Mouse (Mus musculus) ES-Bruce4 (cell line): ENCODE data around the gene Aebp2.

Experiments
- CTCF ChIP-seq: IDR thresholded peaks from one replicate; pipeline ENCODE4 v1.8.1; 2011; ENCODE audit warnings: low read depth, low read length
- EP300 ChIP-seq: IDR thresholded peaks from 2 replicates; pipeline ENCODE4 v1.6.1; 2011; ENCODE audit warnings: low read depth, low read length; ENCODE audit not compliant: insufficient read depth

- TF ChIP-seq EP300 = no peak
- TF ChIP-seq CTCF = no peak
Observed at GRCm38 (mm10) chr6:140593420-140594170, 28.9 kb upstream of the Aebp2 start.
